Mouse (Mus musculus) spleen, adult 2 months (tissue): ENCODE data around the gene Nos2.

ENCODE experiments used
- CTCF ChIP-seq: fragments of 200-500 bp; IDR thresholded peaks from 2 replicates; pipeline ENCODE4 v1.5.1; 2011; ENCODE audit warnings: mild to moderate bottlenecking, inconsistent platforms; ENCODE audit not compliant: insufficient read depth, insufficient read length, insufficient replicate concordance; ENCODE audit errors: extremely low read depth
- POLR2A ChIP-seq: fragments of 200-500 bp; IDR thresholded peaks from 2 replicates; pipeline ENCODE4 v1.6.1; 2011; ENCODE audit warnings: low read depth, low read length, inconsistent platforms

DNA sequence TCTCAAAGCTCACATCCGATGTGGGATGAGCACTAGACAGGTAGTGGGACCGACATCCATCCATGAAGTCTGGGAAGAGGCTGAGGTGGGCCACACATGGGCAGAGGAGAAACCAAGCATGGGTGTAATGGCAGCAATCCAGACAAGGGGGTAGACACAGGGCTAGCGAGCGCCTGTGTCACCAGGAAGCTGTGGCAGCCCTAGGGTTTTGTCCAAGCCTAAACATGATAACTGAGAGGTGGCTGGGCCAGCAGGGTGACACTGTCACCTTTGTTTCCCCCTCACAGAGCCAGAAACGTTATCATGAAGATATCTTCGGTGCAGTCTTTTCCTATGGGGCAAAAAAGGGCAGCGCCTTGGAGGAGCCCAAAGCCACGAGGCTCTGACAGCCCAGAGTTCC lies 38.8 kb downstream of the Nos2 start:
- TF ChIP-seq CTCF (no peak), POLR2A (no peak)
